Mouse (Mus musculus): Measurements from ENCODE around the gene Ptpra.

Ptpra gene

GRCm38 (mm10) chr2:130598399-130598798, 148.3 kb downstream of the Ptpra start:
- DNase-seq (ENCODE audit: low read depth), result no peak

GRCm38 (mm10) chr2:130602195-130602594, 152.1 kb downstream of the Ptpra start:
- no peak for DNase-seq (ENCODE audit: low read depth)

Measured in c-Kit-positive CD71-negative TER-119-negative erythroid progenitor cells, embryonic 14.5 days (primary cell).